Mouse (Mus musculus) mesoderm, embryonic 11.5 days (tissue): Measurements from ENCODE around the gene Men1.
A peak's percentile ranks its signal among the peaks of the same experiment; 100 is the strongest.

ENCODE experiments used
- DNase-seq: peaks from one replicate; pipeline ENCODE4 v3.0.0-alpha.2; 2012; ENCODE audit warnings: low read depth, low spot score

The Men1 gene

DNA sequence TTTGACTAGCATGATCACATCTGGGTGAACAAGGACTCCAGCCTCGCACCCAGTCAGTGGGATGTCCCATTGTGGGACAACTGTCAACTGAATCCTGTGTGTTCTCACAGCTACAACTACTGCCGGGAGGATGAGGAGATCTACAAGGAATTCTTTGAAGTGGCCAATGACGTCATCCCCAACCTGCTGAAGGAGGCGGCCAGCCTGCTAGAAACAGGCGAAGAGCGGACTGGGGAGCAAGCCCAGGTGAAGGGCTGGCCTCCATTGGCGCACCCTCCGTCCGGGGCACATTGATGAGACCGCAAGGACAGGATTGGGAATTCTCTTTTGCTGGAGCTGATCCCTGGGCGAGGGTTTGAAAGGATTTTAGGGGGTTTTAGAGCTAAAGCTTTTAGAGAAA, 3.9 kb downstream of the Men1 start:
- no peak for DNase-seq

GRCm38 (mm10) chr19:6339191-6339590, 4.4 kb downstream of the Men1 start:
- no peak for DNase-seq

DNA sequence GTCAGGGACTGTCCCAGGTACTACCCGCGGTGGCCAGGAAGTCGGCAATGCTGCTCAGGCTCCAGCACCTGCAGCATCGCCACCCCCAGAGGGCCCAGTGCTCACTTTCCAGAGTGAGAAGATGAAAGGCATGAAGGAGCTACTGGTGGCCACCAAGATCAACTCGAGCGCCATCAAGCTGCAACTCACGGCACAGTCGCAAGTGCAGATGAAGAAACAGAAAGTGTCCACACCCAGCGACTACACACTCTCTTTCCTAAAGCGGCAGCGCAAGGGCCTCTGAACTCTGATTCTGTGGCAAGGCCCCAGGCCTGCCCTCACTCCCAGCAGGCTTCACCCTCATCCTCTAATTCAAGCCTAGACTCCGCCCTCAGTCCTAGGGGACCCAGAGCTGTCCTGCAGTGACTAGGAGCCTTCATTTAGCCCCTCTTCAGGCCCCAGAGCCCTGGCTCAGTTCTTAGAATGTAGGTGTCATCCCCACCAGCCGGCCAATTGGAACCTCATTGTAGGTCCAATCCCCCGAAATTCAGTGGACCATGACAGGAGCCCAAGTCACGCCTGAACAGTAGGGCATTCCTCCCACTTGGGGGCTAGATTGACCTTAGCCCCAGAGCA, 5.2 kb downstream of the Men1 start:
- no peak for DNase-seq

GRCm38 (mm10) chr19:6340524-6341452, 6.0 kb downstream of the Men1 start, which contains the start of gene Map4k2:
Gene Map4k2, plus strand, starts transcription at chr19:6341135.
- peak; percentile 74 for DNase-seq

- no peak for DNase-seq
These were observed 6.8 kb downstream of the Men1 start for GRCm38 (mm10) chr19:6341453-6342077.

DNA sequence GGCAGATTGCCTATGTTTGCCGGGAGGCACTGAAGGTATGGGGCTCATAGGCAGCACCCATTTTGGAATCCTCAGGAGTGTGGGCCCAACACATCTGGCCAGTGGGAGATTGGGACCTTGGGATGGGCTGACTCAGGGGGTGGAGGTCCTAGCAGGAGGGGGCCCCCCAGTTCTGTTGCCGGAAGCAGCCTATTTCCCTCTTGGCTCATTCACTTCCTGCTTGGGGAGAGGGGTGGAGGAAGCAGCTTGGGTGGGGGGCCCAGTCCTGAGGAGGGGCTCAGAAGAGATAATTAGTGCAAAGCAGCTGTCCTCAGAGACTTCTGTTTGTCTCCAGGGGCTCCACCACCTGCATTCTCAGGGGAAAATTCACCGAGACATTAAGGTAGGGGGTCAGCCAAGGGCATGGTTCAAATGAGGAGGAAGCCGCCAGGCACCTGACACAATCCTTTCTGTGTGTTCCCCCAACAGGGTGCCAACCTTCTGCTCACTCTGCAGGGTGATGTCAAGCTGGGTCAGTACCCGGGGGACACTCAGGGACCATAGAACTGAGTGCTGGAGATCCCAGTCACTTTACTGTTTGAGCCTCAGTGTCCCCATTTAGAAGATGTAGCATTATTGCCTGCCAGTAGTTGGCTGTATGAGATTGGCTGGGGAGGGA, 7.6 kb downstream of the Men1 start:
- DNase-seq, result no peak

GRCm38 (mm10) chr19:6343066-6343925, 8.5 kb downstream of the Men1 start:
- DNase-seq, result no peak

DNA sequence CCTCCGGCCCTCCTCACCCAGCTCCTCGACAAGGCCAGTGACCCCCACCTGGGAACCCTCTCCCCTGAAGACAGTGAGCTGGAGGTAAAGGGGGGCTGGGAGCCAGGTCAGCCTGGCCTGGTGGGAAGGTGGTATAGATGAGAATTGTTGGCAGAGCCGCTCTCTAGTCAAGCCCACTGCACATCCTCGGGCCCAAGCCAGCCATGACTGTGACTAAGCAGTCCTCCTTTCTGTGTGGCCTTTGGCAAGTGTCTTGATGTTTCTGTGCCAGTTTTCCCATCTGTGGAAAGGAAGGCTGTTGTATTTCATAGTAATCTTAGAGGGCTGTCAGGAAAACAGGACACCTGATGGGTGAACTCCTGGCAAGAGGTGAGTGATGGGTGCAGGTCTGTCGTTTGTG, 9.2 kb downstream of the Men1 start:
- no peak for DNase-seq

- no peak for DNase-seq
These were observed 11.2 kb downstream of the Men1 start for GRCm38 (mm10) chr19:6346023-6346422.

- DNase-seq, result no peak
These were observed 11.9 kb downstream of the Men1 start for GRCm38 (mm10) chr19:6346661-6347060.

DNA sequence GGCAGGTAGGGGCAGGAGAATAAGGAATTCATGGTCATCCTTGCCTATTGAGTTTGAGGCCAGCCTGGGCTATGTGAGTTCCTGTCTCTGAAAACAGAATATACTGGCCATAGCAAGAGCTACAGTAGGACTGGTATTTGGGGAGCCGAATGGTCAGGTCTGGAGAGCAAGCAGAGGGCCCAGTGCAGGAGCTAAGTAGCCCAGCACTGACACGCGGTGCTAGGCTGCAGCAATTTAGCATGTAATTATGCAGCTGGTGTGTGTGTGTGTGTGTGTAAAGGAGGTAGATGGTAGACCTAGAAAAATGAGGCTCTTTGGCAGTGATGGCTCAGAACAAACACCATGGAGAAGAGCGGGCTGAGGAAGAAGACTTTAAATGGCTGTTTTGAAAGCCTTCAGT, 12.8 kb downstream of the Men1 start:
- DNase-seq, result no peak

- DNase-seq, result no peak
These were observed 13.9 kb downstream of the Men1 start for GRCm38 (mm10) chr19:6348717-6349116.

- DNase-seq, result no peak
These were observed 14.6 kb downstream of the Men1 start for GRCm38 (mm10) chr19:6349215-6349983.

DNA sequence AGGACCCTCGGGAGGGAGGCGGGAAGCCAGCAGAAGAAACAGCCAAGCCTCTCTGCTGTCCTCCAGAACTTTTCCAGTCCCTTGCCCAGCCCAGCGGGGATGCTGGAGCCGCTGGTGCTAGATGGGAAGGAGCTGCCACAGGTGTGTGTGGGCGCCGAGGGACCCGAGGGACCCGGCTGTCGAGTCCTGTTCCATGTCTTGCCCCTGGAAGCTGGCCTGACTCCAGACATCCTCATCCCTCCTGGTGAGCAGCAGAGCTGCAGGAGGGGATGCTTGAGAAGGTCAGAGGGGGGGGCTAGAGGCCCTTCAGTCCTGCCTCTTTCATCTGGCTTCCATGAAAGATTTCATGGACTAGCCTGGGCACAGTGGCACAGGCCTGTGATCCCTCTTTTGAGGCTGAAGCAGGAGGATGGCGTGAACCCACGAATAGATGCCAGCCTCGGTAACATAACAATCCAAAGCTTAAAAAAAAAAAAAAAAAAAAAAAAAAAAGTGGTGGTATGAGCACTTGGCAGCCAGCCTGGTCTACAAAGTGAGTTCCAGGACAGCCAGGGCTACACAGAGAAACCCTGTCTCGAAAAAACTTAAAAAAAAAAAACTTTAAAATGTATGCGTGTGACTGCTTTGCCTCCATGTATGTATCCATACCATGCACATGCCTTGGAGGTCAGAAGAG, 16.8 kb downstream of the Men1 start:
- DNase-seq, result no peak

DNA sequence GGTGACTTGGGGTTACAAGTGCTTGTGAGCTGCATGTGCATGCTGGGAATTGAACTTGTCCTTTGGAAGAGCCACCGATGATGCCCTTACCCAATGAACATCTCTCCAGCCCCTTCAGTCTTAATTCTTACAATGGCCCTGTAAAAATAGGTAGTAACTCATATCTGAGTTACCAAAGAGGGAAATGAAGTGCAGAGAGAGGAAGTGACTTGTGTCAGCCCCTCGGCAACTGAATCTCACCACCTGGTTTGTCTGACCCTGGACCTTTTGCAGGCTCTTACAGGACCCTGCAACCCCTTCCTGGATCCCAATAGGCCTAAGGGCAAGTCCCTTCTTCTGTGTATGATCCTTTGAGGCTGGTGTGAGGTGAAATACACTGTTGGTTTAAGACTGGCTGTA, 17.3 kb downstream of the Men1 start:
- no peak for DNase-seq

DNA sequence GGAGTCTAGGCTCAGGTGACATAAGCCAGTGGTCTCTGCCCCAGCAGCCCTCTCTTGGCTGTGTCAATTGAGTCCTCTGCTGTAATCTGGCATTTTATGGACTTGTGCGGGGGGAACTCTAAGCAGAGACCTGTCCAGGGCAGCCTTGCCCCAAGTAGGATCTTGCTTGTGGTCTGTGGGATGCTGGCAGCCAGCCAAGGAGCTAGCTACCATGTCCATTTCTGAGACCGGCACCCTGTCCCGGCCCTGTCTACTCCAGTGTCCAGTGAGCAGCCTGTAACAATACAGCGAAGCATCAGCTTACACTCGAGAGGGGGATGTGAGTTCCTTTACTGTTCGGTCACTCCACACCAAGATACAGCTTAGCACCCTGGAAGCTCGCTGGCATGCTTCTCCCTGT, 19.3 kb downstream of the Men1 start:
- no peak for DNase-seq

DNA sequence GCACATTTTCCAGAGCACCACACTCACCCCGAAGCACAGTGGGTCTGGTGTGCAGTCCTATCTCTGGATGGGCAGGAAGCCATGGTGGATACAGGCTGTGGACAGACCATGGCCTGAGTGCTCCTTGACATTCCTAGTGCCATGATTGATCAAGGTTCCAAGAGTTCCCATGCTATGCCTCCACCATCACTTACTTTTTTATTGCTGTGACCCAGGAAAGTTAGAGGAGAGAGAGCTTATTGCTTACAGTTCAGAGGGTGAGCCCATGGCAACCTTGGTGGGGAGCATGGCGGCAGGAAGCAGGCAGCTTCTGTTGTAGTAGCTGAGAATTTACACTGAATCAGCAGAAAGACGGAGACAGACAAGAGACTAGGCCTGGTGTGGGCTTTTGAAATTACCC, 26.5 kb downstream of the Men1 start:
- no peak for DNase-seq

- DNase-seq, result no peak
These were observed 28.3 kb downstream of the Men1 start for GRCm38 (mm10) chr19:6363091-6363410.

- DNase-seq, result peak; percentile 100
These were observed 28.8 kb downstream of the Men1 start, which contains the start of gene Sf1 for GRCm38 (mm10) chr19:6363411-6364240. Gene Sf1, plus strand, starts transcription at chr19:6363690.
